Mouse (Mus musculus): ENCODE measurements at regions not wholly inside any gene's neighbourhood (a gene's known extent, or its start where the extent isn't known, plus 50 kb on each side); places are given as distances from the start of the nearest gene placed in this dataset.

DNA sequence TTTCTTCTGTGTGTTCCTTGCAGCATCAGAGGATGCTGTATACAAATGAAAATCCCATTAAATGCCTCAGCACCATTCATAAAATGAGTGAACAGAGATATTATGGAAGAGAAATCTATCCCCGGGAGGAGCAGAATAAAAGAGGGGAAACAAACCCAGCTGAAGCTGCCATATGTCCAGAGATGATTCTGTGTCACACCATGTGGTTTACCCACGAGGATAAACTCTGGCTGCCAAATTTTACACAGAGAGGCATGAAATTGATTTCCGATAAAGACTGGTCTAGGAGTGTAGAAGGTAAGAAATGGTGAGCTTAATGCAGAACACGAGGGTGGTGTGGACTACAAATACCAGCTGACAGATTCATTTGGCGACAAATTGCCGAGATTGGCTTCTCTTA lies 111.1 kb downstream of the Mbip start:
- TF ChIP-seq NRF1 (IDR thresholded peaks at IDR 0.05; ENCODE audit: low read depth, low read length) (no peak), CTCF (conservative IDR thresholded peaks at IDR 0.05 in 1 of 2, IDR thresholded peaks at IDR 0.05 in 1 of 2; ENCODE audit: low read depth in 2 of 2, low read length in 2 of 2) (no peak), POLR2A (IDR thresholded peaks at IDR 0.05; ENCODE audit: low read depth, low read length) (no peak), RCOR1 (conservative IDR thresholded peaks at IDR 0.05; ENCODE audit: low read depth, low read length) (no peak), CHD2 (IDR thresholded peaks at IDR 0.05; ENCODE audit: low read length) (no peak), EP300 (IDR thresholded peaks at IDR 0.05; ENCODE audit: low read length) (no peak), ELF1 (IDR thresholded peaks at IDR 0.05; ENCODE audit: low read depth, low read length) (no peak), HCFC1 (IDR thresholded peaks at IDR 0.05; ENCODE audit: low read depth, low read length) (no peak), JUND (conservative IDR thresholded peaks at IDR 0.05; ENCODE audit: low read depth, low read length) (no peak), ZMIZ1 (IDR thresholded peaks at IDR 0.05; ENCODE audit: low read depth, low read length) (no peak), NELFE (IDR thresholded peaks at IDR 0.05; ENCODE audit: low read depth, low read length) (no peak), ETS1 (conservative IDR thresholded peaks at IDR 0.05; ENCODE audit: low read depth, low read length) (no peak), ZNF384 (IDR thresholded peaks at IDR 0.05; ENCODE audit: low read depth, low read length) (no peak), SMC3 (IDR thresholded peaks at IDR 0.05; ENCODE audit: low read depth, low read length) (no peak)

Data from CH12.LX (cell line).